11 mouse cellular contexts compared by ENCODE assay signal in genomic region chr6:25013288-25013606, GRCm38 (mm10). TPM values are rescaled to one million over a fixed set of nuclear protein-coding genes. Genes with fewer than 3 reads are reported as not detected.
A peak's percentile ranks its signal among the peaks of the same experiment; 100 is the strongest.
DNase-seq lines count a peak whose midpoint lies in the region; ATAC-seq lines count a peak whose summit lies in the region.
"Had no signal": no experiment of that assay in that cellular context is flagged by ENCODE, and none has a peak within 500 bp of the region (broad histone marks: within the 10 kb centered on the region; RNA-seq: fewer than 3 reads in every experiment).

No protein-coding gene starts in this region.

- no peak overlapping the region for H3K4me3 ChIP-seq in embryonic facial prominence, embryonic 14.5 days (ENCODE audit: low read depth, low read length)
- H3K4me3 ChIP-seq in embryonic facial prominence, embryonic 10.5 days = no peak overlapping the region
- no peak overlapping the region for H3K4me3 ChIP-seq in neural tube, embryonic 12.5 days
- H3K4me3 ChIP-seq in hindbrain, embryonic 14.5 days (replicated peaks; ENCODE audit: low read length) = no peak overlapping the region

- no peaks in the 10 kb centered on the region for H3K4me1 ChIP-seq in embryonic facial prominence, embryonic 14.5 days (ENCODE audit: control insufficient read depth, insufficient read depth, low read length)
- no peaks in the 10 kb centered on the region for H3K4me1 ChIP-seq in embryonic facial prominence, embryonic 10.5 days
- no peaks in the 10 kb centered on the region for H3K4me1 ChIP-seq in neural tube, embryonic 12.5 days
- 0 out of 2 replicates have a peak, but pooled peaks cover 4% of the 10 kb centered on the region for H3K4me1 ChIP-seq in hindbrain, embryonic 14.5 days (replicated peaks; ENCODE audit: control insufficient read depth, insufficient read depth, low read length)

- no peak overlapping the region for H3K9ac ChIP-seq in embryonic facial prominence, embryonic 14.5 days (ENCODE audit: low read depth, low read length)
- H3K9ac ChIP-seq in neural tube, embryonic 12.5 days = no peak overlapping the region
- no peak overlapping the region for H3K9ac ChIP-seq in hindbrain, embryonic 14.5 days

- intact Hi-C loops in heart, postnatal 36 days (cut with DNase I) = no loop called here

- no peaks in the 10 kb centered on the region for H3K9me3 ChIP-seq in embryonic facial prominence, embryonic 14.5 days (ENCODE audit: control insufficient read depth, low read length)
- no peaks in the 10 kb centered on the region for H3K9me3 ChIP-seq in embryonic facial prominence, embryonic 10.5 days
- H3K9me3 ChIP-seq in neural tube, embryonic 12.5 days = no peaks in the 10 kb centered on the region
- no peaks in the 10 kb centered on the region for H3K9me3 ChIP-seq in hindbrain, embryonic 14.5 days (ENCODE audit: control insufficient read depth, low read length)

- no peak overlapping the region for H3K27ac ChIP-seq in embryonic facial prominence, embryonic 14.5 days (replicated peaks; ENCODE audit: low read depth, low read length)
- H3K27ac ChIP-seq in embryonic facial prominence, embryonic 10.5 days (replicated peaks) = no peak overlapping the region
- H3K27ac ChIP-seq in neural tube, embryonic 12.5 days = no peak overlapping the region
- no peak overlapping the region for H3K27ac ChIP-seq in hindbrain, embryonic 14.5 days

- no peak for ATAC-seq in embryonic facial prominence, embryonic 14.5 days (ENCODE audit: low read depth)
- peak; percentile 37; the same call in 1 of the 2 replicates for ATAC-seq in neural tube, embryonic 12.5 days (ENCODE audit: low FRiP score, low read depth)
- peak; percentile 78 for ATAC-seq in hindbrain, embryonic 14.5 days (ENCODE audit: low FRiP score)

- DNase-seq in embryonic facial prominence, embryonic 14.5 days (ENCODE audit: low spot score) = peak; percentile 19
- no peak for DNase-seq in embryonic facial prominence, embryonic 10.5 days (ENCODE audit: low spot score)
- no peak for DNase-seq in neural tube, embryonic 10.5 days (ENCODE audit: extremely low spot score, low spot score)
- peak; percentile 67 for DNase-seq in hindbrain, embryonic 14.5 days (ENCODE audit: low spot score)
- no peak for DNase-seq in right cerebral cortex, adult 18-20 months
- no peak for DNase-seq in heart, postnatal 36 days
- no peak for DNase-seq in spleen, postnatal 4 days (ENCODE audit: low spot score in 2 of 2)
- DNase-seq: embryo, embryonic 11 days; kidney, adult 8-10 months; lung, adult 18-20 months had no signal

- H3K36me3 ChIP-seq in embryonic facial prominence, embryonic 14.5 days (ENCODE audit: control insufficient read depth, insufficient read depth, low read length) = no peaks in the 10 kb centered on the region
- no peaks in the 10 kb centered on the region for H3K36me3 ChIP-seq in embryonic facial prominence, embryonic 10.5 days (replicated peaks)
- no peaks in the 10 kb centered on the region for H3K36me3 ChIP-seq in neural tube, embryonic 12.5 days
- H3K36me3 ChIP-seq in hindbrain, embryonic 14.5 days (replicated peaks; ENCODE audit: control insufficient read depth, insufficient read depth) = no peaks in the 10 kb centered on the region

- H3K27me3 ChIP-seq in embryonic facial prominence, embryonic 14.5 days (replicated peaks; ENCODE audit: control insufficient read depth, insufficient read depth, low read length) = no peaks in the 10 kb centered on the region
- no peaks in the 10 kb centered on the region for H3K27me3 ChIP-seq in embryonic facial prominence, embryonic 10.5 days (replicated peaks; ENCODE audit: low read depth, poor library complexity, severe bottlenecking)
- H3K27me3 ChIP-seq in neural tube, embryonic 12.5 days (replicated peaks) = no peaks in the 10 kb centered on the region
- no peaks in the 10 kb centered on the region for H3K27me3 ChIP-seq in hindbrain, embryonic 14.5 days (ENCODE audit: control insufficient read depth, insufficient read depth, low read length)

- no peak overlapping the region for H3K4me2 ChIP-seq in embryonic facial prominence, embryonic 14.5 days (ENCODE audit: low read depth, low read length)
- H3K4me2 ChIP-seq in neural tube, embryonic 12.5 days (replicated peaks) = no peak overlapping the region
- no peak overlapping the region for H3K4me2 ChIP-seq in hindbrain, embryonic 14.5 days (replicated peaks)

- WGBS in embryonic facial prominence, embryonic 14.5 days = 58% methylated on average over 3 of the region's 3 CpGs
- WGBS in embryonic facial prominence, embryonic 10.5 days = 77% methylated on average over 3 of the region's 3 CpGs
- WGBS in neural tube, embryonic 12.5 days = 41% methylated on average over 3 of the region's 3 CpGs
- WGBS in hindbrain, embryonic 14.5 days = 28% methylated on average over 3 of the region's 3 CpGs

RNA-seq across cellular contexts. Expression of gene Tmem229a, which starts 57.1 kb away (rescaled TPM):
- 1.5 and 1.6 TPM in 2 replicates for polyA plus RNA-seq in embryonic facial prominence, embryonic 14.5 days (2014; fragmentation: Nextera tagmentation; extraction: Ambion mirVana)
- 0.64 and 0.69 TPM in 2 replicates for polyA plus RNA-seq in embryonic facial prominence, embryonic 10.5 days (2016; fragmentation: Nextera tagmentation; extraction: Ambion mirVana)
- polyA plus RNA-seq in neural tube, embryonic 12.5 days (2016; fragmentation: Nextera tagmentation; extraction: Ambion mirVana) = 2.0 and 2.8 TPM in 2 replicates
- 4.2 and 7.8 TPM in 2 replicates for polyA plus RNA-seq in hindbrain, embryonic 14.5 days (2014; fragmentation: Nextera tagmentation; extraction: Ambion mirVana)
- total RNA-seq in heart, postnatal 36 days (2021) = under 1 TPM in 1 of 2 experiments, not detected in 1; 0.06 TPM

Comparison
In these comparisons a context has a peak if more than half of its experiments do, and no peak if none do; other contexts are left out.
1. DNase-seq: peak in embryonic facial prominence, embryonic 14.5 days (single experiment) and hindbrain, embryonic 14.5 days (single experiment); none in embryonic facial prominence, embryonic 10.5 days (single experiment), neural tube, embryonic 10.5 days (single experiment), right cerebral cortex, adult 18-20 months (single experiment), heart, postnatal 36 days (0 of 2) and spleen, postnatal 4 days (0 of 2).